Mouse (Mus musculus) liver, adult (tissue): ENCODE results near the gene Stk39.

Experiments used
- GATA4 ChIP-seq: IDR thresholded peaks from 2 replicates; pipeline ENCODE4 v1.6.1; 2014; ENCODE audit warnings: mild to moderate bottlenecking, low read length; ENCODE audit not compliant: insufficient replicate concordance

Stk39 gene

DNA sequence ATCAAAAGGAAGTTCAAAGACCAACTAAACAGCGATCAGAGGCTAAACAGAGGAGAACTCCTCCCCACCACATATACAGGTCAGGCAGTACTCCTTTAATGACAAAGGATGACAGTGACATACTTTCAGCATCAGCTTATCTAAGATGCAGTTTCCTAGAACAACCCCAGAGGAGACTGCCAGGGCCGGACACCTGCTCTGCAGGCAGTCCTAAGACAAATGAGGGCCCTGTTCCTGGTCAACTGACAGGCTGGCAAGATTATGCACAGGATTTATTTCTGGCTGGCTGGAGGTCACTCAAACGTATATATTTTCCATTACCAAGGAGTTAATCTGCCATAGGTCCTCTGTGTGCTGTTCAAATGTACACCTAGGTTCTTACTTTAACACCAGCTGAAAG, 225.8 kb downstream of the Stk39 start:
- no peak for TF ChIP-seq GATA4

DNA sequence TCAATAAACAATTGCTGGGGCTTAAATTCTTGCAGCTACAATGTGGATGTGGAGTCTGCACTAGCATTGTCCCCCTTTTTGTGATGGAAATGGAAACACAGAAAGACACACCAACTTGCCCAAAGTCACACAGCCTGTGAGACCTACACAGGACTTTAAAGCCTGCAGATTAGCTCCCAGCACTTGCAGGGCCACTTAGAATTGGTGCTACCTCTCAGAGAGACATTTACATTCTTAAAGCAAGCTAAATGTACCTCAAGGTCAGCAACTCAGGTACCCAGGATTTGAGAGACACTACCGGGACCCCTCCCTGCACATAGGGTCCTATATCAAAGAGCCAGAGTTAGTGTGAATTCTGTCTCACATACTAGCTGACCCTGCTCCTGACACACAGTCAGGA, 227.5 kb downstream of the Stk39 start:
- no peak for TF ChIP-seq GATA4

DNA sequence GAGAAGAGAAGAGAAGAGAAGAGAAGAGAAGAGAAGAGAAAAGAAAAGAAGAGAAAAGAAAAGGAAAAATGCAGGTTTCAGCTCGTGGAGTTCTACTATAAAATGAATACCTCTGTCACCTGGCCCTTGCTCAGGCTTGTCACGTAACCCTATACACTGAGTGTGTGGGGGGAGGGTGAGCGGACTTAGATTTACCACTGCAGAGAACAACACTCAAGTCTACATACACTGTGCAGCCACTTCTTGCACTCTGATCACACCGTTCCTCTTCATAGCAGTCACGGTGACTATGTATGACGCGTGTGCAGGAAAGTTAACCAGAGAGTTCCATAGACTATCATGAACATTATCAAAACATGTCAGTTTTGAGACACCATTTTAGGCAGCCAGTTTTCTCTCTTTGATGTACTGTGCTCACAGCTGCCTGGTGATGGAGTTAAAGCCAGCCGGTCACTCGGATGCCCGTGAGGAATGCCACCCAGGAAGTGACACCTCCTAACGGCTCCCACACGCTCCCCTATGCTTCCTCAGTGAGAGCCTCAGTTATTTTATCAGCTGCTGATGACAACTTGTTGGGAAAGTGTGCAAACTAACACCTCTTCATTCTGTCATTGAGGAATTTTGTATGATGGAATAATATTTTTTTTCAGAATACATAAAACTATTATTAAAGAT, 228.1 kb downstream of the Stk39 start:
- TF ChIP-seq GATA4, result no peak

DNA sequence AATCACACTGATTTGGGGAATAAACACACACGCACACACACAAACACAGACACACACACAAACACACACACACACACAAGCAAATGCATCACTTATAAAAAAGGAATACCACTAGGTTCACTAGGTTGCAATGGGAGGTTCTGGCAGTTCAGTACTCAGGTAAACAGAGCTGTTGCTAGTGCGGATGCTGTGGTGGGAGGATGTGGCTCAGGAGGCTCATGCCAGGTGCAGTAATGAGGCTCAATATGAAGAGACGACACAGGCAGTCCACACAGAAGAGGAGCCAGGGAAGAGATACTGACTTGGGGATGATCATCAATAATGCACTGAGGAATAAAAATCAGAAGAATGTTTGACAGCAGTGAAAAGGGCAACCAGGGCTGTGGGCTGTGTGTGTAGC, 228.8 kb downstream of the Stk39 start:
- no peak for TF ChIP-seq GATA4

DNA sequence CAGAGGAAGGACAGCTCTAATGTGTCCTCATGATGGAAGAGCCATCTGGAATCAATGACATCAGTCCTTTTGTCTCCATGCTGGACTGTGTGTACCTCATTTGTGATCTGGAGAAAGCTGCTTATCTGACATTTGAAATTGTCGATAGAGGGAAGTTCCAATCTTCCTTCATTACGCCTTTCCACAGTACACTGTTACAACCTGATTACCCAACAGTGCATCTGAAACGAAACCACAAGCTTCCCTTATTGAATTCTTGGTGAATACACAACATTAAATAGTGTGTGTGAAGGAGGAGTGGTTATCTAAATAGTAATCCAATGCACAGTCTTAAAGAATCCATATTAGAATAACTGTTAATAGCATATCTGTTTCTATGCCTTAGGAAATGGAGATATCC, 230.0 kb downstream of the Stk39 start:
- TF ChIP-seq GATA4, result no peak

DNA sequence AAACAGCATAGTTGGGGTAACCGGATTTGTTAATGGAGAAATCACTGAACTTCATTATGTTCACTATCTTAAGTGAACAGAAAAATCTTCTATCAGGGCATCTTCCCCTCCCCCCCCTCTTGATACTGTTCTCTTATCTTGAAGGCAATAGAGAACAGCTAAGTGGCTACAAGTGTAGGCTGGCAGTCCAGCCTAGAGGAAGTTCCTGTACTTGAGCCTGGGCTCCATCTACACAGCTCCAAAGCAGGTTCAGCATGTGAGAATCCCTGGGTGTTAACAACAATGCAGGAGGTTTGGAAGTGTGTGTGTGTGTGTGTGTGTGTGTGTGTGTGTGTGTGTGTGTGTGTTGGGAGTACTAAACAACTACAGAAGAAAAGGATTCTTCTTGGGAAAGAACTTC, 230.4 kb downstream of the Stk39 start:
- TF ChIP-seq GATA4, result no peak

DNA sequence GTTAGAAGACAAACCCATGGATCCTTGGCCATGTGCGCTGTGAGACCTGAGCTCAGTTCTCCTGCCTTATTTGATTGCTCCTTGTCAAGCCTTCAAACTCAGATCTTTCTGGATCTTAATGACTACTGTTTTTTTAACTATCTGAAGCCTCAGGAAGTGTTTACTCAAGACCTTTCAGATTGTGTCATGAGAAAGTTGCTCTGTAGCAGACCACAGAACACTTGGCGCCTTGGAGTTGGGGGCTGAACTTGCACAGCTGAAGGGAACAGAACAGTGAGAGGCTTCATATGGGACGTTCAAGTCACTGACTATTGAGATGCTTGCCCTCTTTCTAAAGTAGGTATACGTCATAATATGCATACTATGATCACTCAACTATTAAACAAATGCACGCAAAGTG, 239.1 kb downstream of the Stk39 start:
- TF ChIP-seq GATA4, result no peak

DNA sequence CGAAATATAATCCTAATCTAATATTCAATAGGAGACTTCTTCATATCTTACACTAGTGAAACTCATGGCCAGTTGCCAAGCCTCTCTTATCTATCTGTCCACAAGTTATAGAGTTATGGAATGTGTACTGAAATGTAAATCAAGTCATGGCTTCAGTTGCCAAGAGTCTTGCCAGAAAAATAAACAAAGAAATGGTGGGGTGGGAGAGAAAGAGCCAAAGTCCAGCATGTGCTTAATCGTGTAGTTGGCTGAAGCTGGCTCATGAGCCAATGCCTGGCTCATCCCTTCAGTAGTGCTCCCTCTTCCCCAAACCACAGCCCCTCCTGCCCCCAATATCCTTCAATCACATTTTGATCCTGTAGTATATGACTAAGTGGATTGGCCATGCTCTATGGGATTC, 242.2 kb downstream of the Stk39 start:
- no peak for TF ChIP-seq GATA4

DNA sequence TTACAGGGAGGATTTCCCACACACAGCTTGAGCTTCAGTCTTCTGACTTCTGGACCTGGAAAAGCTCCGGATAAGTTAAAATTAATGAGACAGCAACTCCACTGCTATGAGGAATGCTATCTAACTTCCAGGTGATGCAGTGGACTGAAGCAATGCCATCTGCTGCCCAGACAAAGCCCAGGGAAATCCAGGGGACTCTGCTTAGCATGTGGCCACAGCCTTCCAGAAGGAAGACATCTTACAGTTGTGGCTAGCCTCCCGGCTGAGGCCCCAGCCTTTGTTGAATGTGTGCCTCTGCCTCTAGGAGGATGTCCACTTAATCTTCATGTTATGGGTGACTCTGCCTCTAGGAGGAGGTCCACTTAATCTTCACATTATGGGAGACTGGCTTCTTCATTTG, 243.0 kb downstream of the Stk39 start:
- TF ChIP-seq GATA4, result no peak

DNA sequence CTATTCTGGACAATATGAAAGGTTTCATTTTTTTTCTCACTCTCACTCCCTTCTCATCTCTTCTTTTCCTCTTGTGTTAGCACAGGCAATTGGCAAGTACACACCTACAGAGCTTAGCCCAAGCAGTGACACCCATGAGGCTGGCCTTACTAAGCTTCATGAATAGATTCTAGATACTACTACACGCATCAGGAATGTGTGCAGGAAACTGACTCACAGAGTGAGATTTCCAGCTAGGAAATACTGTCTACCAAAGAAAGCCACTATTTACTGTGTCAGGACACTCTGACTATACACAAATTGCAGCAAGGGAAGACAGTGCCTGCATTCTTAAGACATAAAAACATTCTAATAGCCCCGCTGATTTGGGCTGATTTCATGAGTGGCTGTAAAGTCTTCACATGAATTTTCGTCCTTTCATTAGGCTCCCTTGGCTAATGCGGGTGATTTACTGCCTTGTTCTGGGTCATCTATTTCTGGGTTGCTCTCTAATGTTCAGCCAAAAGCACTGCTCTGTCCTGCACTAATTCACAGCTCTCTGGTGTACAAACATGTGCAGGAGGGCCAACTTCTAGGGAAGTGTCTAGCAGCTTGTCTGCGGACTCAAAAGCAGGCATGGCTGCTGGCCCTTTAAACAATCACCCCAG, 249.7 kb downstream of the Stk39 start:
- no peak for TF ChIP-seq GATA4

DNA sequence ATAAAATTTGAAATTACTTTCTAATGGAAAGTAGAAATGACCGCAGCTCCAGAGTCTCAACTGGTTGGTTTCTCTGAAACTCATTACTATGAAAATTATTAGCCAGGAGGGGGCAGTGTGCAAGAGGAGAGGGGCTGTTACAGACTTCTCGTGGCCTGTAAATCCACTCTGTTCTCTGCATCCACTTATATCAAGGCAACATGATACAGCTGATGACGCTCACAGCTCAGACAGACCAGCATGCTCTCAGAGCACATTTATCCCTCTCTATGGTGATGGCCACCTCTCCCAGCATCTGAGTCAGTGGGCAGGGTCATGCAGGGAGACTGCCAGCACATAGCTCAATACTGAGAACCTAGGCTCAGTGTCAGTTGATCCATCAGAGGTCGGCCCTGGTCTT, 250.8 kb downstream of the Stk39 start:
- no peak for TF ChIP-seq GATA4

DNA sequence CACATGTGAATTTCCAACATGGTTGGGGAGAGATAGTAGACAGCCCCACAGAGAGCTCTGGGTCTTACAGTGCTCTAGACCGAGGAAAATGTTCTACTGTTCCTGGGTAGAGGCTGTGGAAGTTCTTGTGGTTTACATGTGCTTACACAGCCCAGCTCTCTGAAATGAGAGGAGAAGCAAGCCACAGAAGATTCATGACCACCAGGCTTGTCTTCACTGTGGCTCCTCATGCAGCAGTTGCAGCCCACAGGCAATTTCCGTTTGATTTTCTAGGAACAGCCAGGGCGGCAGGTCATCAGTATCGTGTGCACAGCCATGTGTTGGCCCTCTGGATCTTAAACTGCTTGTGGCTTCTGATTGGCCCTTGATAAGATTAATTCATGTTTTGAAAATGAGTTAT, 252.2 kb downstream of the Stk39 start:
- no peak for TF ChIP-seq GATA4

DNA sequence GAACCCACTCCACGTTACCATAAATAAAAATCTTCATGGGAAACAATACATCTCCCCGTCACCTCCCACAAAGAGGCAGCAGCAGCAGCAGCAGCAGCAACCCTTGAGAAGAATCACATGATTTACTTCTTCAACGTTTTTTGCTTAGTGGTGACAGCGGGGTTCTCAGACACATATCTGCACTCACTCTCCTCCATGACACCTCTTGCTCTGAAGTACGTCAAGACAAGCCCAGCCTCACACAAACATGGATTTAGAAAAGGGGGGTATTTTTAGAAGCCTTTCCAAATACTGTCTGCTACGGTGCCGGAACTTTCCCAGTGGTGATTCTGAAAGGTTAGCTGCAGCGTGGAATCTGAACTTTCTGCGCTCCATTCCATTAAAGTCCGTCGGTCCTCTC, 256.9 kb downstream of the Stk39 start:
- no peak for TF ChIP-seq GATA4

DNA sequence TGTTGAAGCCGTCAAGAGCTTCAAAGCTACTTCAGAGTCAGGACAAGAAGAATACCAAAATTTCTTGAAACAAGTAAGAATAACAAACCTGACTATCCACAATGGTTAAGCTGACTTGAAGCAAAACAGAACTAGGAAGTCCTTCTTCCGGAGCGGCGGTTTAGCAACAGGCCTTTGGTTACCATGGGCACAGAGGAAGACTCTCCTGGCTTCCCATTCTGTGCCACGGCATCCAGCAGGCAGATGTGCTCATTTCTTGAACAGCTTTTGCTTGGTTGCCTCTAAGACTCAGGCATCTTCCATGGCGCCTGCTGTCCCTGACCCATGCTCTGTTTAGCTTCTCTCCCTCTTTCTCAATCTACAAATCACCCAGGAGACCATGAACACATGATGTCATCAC, 257.7 kb downstream of the Stk39 start:
- TF ChIP-seq GATA4, result no peak

DNA sequence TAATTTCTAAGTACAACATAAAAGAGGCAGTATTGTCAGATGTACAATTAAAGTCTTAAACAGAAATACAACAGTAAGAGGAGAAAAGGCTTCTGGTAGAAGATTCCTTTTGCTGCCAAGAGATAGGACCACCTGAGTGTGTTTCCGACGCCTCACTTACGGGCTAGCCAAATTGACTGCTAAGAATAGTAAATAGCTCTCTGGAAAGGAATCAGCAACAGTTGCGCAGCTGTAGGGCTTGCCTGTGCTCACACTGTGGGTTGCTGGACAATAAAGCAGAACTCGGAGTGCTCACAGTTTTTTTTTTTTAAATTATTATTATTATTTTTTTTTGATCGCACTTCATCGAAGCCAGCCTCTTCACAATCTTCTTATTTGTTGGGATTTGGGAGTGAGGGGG, 260.6 kb downstream of the Stk39 start:
- TF ChIP-seq GATA4, result no peak

DNA sequence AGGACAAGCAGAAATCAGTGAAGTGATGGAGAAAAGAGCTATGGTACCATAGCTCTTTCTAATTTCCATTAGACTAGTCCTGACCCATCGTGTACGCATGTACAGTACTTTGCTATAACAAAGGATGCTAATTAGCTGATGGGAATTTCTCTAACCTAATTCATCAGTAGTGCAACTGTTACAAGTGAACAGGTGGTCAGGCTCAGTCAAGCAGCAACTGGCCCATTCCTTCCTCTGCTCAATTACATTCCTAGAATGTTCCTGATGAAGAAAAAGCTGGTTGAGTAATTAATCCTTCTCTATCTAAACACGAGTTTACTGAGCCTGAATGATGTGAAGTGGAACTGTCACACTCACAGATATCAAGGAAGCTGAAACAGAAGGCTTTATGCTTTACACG, 275.8 kb downstream of the Stk39 start:
- TF ChIP-seq GATA4, result no peak

DNA sequence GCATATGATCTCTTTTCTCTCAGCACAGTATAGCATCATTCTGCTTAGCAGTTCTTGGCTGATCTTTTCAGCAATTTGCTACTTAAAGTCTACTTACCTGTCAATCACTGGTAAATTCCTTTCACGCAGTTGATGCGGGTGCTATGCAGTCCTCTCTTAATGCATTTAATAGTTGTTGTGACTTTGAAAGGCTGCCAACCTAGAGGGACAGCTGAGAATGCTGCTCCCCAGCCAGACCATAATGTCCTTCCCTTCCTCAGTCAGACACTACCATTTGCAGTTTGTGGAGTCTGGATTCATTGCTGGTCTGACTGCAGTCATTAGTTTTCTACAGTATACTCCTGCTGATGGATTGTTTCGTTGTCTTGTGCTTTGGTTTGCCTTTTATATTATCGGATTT, 277.6 kb downstream of the Stk39 start:
- no peak for TF ChIP-seq GATA4
